Mouse (Mus musculus): ENCODE measurements around the gene Ndufa8.

DNA sequence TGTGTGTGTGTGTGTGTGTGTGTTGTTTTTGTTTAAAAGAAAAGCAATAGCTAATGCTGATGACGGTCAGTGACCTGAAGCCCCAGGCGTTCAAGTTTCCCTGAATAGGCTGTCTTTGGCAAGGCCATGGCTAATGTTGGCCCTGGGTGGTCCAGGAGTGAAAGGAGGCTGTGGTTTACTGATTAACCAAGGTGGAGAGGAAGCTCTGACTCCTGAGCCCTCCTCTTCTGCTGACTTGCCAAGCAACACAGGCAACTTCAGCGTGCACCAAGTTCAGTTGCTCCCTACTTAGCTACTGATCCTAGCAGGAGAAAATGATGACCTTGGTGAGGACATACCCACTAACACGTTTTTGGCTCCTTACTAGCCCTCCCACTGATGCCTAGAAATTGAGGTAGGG lies 43.5 kb upstream of the Ndufa8 start:
- no peak for TF ChIP-seq POLR2A (IDR thresholded peaks at IDR 0.05; ENCODE audit: extremely low read depth, insufficient read depth, low read length)
- no peak for TF ChIP-seq CTCF (IDR thresholded peaks at IDR 0.05; ENCODE audit: extremely low read depth, insufficient read depth, low read length)

Measured in cortical plate, adult 2 months (tissue).